ENCODE assay signal across 20 mouse cellular contexts in genomic region chr8:30533501-30533870, GRCm38 (mm10).
DNase-seq lines count a peak whose midpoint lies in the region; ATAC-seq lines count a peak whose summit lies in the region.
"Had no signal": no experiment of that assay in that cellular context is flagged by ENCODE, and none has a peak within 500 bp of the region (broad histone marks: within the 10 kb centered on the region; RNA-seq: fewer than 3 reads in every experiment).

No protein-coding gene starts in this region.

- ATAC-seq in neural tube, embryonic 14.5 days (ENCODE audit: low read depth) = peak; percentile 44; the same call in 1 of the 2 replicates
- no peak for ATAC-seq in neural tube, embryonic 15.5 days (ENCODE audit: low FRiP score)
- peak; percentile 82 for ATAC-seq in hindbrain, embryonic 14.5 days (ENCODE audit: low FRiP score)
- ATAC-seq in midbrain, embryonic 14.5 days (ENCODE audit: low FRiP score, low TSS enrichment) = peak; percentile 82; the same call in 1 of the 2 replicates
- ATAC-seq: forebrain, embryonic 13.5 days; intestine, embryonic 16.5 days; liver, embryonic 12.5 days had no signal

- no peak for DNase-seq in hindbrain, embryonic 14.5 days (ENCODE audit: low spot score)
- DNase-seq in midbrain, embryonic 14.5 days = peak; percentile 43
- no peak for DNase-seq in thymus, postnatal 25 days
- DNase-seq in adrenal gland, adult (ENCODE audit: inconsistent age in 2 of 2, low spot score in 1 of 2) = no peak
- DNase-seq in right cerebral cortex, postnatal 14 days = no peak
- DNase-seq: adrenal gland, adult 8-10 months; cerebellum, adult 18-20 months; cerebellum, postnatal 36 days; gastrocnemius, adult 2 months; kidney, adult 9 months; lung, adult 18-20 months; lung, postnatal 10 days; thymus, adult 18-20 months had no signal

- no peaks in the 10 kb centered on the region for H3K4me1 ChIP-seq in neural tube, embryonic 14.5 days (ENCODE audit: control insufficient read depth, insufficient read depth, low read length)
- no peaks in the 10 kb centered on the region for H3K4me1 ChIP-seq in neural tube, embryonic 15.5 days
- no peaks in the 10 kb centered on the region for H3K4me1 ChIP-seq in hindbrain, embryonic 14.5 days (replicated peaks; ENCODE audit: control insufficient read depth, insufficient read depth, low read length)
- peaks cover 14% of the 10 kb centered on the region for H3K4me1 ChIP-seq in midbrain, embryonic 14.5 days (ENCODE audit: control insufficient read depth, insufficient read depth, low read length)
- H3K4me1 ChIP-seq: forebrain, embryonic 13.5 days; limb, embryonic 13.5 days; liver, embryonic 12.5 days had no signal

- 61% methylated on average over 3 of the region's 3 CpGs for WGBS in neural tube, embryonic 14.5 days
- WGBS in neural tube, embryonic 15.5 days = 57% methylated on average over 3 of the region's 3 CpGs
- 47% methylated on average over 3 of the region's 3 CpGs for WGBS in hindbrain, embryonic 14.5 days
- WGBS in midbrain, embryonic 14.5 days = 28% methylated on average over 3 of the region's 3 CpGs

- no peak overlapping the region for H3K4me3 ChIP-seq in neural tube, embryonic 14.5 days (ENCODE audit: low read depth, low read length)
- no peak overlapping the region for H3K4me3 ChIP-seq in neural tube, embryonic 15.5 days (replicated peaks)
- no peak overlapping the region for H3K4me3 ChIP-seq in hindbrain, embryonic 14.5 days (replicated peaks; ENCODE audit: low read length)
- H3K4me3 ChIP-seq in midbrain, embryonic 14.5 days (replicated peaks; ENCODE audit: low read depth, low read length) = no peak overlapping the region
- H3K4me3 ChIP-seq: forebrain, embryonic 13.5 days; gastrocnemius, adult 2 months; limb, embryonic 13.5 days; liver, embryonic 12.5 days had no signal

- H3K27me3 ChIP-seq in neural tube, embryonic 14.5 days (ENCODE audit: control insufficient read depth, insufficient read depth, low read length) = no peaks in the 10 kb centered on the region
- H3K27me3 ChIP-seq in neural tube, embryonic 15.5 days (replicated peaks) = no peaks in the 10 kb centered on the region
- no peaks in the 10 kb centered on the region for H3K27me3 ChIP-seq in hindbrain, embryonic 14.5 days (ENCODE audit: control insufficient read depth, insufficient read depth, low read length)
- H3K27me3 ChIP-seq in midbrain, embryonic 14.5 days (ENCODE audit: control insufficient read depth, insufficient read depth, low read length) = no peaks in the 10 kb centered on the region
- H3K27me3 ChIP-seq: forebrain, embryonic 13.5 days; limb, embryonic 13.5 days; liver, embryonic 12.5 days had no signal

- H3K27ac ChIP-seq in neural tube, embryonic 14.5 days (ENCODE audit: low read depth, low read length) = no peak overlapping the region
- H3K27ac ChIP-seq in neural tube, embryonic 15.5 days (replicated peaks) = no peak overlapping the region
- no peak overlapping the region for H3K27ac ChIP-seq in hindbrain, embryonic 14.5 days
- H3K27ac ChIP-seq in midbrain, embryonic 14.5 days (replicated peaks; ENCODE audit: low read depth, low read length) = 0 out of 2 replicates have a peak overlapping the region, but pooled peaks have one; percentile 50
- H3K27ac ChIP-seq: forebrain, embryonic 13.5 days; gastrocnemius, adult 2 months; limb, embryonic 13.5 days; liver, embryonic 12.5 days had no signal

- H3K36me3 ChIP-seq in neural tube, embryonic 14.5 days (ENCODE audit: control insufficient read depth, insufficient read depth, low read length) = no peaks in the 10 kb centered on the region
- no peaks in the 10 kb centered on the region for H3K36me3 ChIP-seq in neural tube, embryonic 15.5 days
- H3K36me3 ChIP-seq in hindbrain, embryonic 14.5 days (replicated peaks; ENCODE audit: control insufficient read depth, insufficient read depth) = no peaks in the 10 kb centered on the region
- no peaks in the 10 kb centered on the region for H3K36me3 ChIP-seq in midbrain, embryonic 14.5 days (ENCODE audit: control insufficient read depth, insufficient read depth, low read length)
- H3K36me3 ChIP-seq: limb, embryonic 13.5 days; liver, embryonic 12.5 days had no signal

- H3K9me3 ChIP-seq in neural tube, embryonic 14.5 days (ENCODE audit: control insufficient read depth, low read length) = no peaks in the 10 kb centered on the region
- no peaks in the 10 kb centered on the region for H3K9me3 ChIP-seq in neural tube, embryonic 15.5 days (replicated peaks)
- no peaks in the 10 kb centered on the region for H3K9me3 ChIP-seq in hindbrain, embryonic 14.5 days (ENCODE audit: control insufficient read depth, low read length)
- no peaks in the 10 kb centered on the region for H3K9me3 ChIP-seq in midbrain, embryonic 14.5 days (ENCODE audit: control insufficient read depth, low read length)
- H3K9me3 ChIP-seq: forebrain, embryonic 13.5 days; limb, embryonic 13.5 days; liver, embryonic 12.5 days had no signal

- H3K4me2 ChIP-seq in neural tube, embryonic 14.5 days (ENCODE audit: low read depth, low read length) = no peak overlapping the region
- H3K4me2 ChIP-seq in neural tube, embryonic 15.5 days = no peak overlapping the region
- H3K4me2 ChIP-seq in hindbrain, embryonic 14.5 days (replicated peaks) = no peak overlapping the region
- no peak overlapping the region for H3K4me2 ChIP-seq in midbrain, embryonic 14.5 days (ENCODE audit: low read length)
- H3K4me2 ChIP-seq: forebrain, embryonic 13.5 days; heart, embryonic 11.5 days; limb, embryonic 13.5 days; liver, embryonic 12.5 days had no signal

- no peak overlapping the region for H3K9ac ChIP-seq in neural tube, embryonic 14.5 days (replicated peaks; ENCODE audit: low read depth, low read length)
- H3K9ac ChIP-seq in neural tube, embryonic 15.5 days (replicated peaks) = no peak overlapping the region
- H3K9ac ChIP-seq in hindbrain, embryonic 14.5 days = no peak overlapping the region
- H3K9ac ChIP-seq in midbrain, embryonic 14.5 days (replicated peaks; ENCODE audit: low read length) = no peak overlapping the region
- H3K9ac ChIP-seq: forebrain, embryonic 13.5 days; limb, embryonic 13.5 days; liver, embryonic 12.5 days had no signal
